Mouse (Mus musculus) heart, postnatal 0 days (tissue): ENCODE measurements at regions not wholly inside any gene's neighbourhood (a gene's known extent, or its start where the extent isn't known, plus 50 kb on each side); places are given as distances from the start of the nearest gene placed in this dataset.

Experiments used
- CTCF ChIP-seq: IDR thresholded peaks from 2 replicates; pipeline ENCODE4 v1.5.1; 2016; ENCODE audit warnings: antibody characterized with exemption, control low read depth, low read depth
- EP300 ChIP-seq: IDR thresholded peaks from 2 replicates; pipeline ENCODE4 v1.6.1; 2016; ENCODE audit warnings: antibody characterized with exemption, low read depth

DNA sequence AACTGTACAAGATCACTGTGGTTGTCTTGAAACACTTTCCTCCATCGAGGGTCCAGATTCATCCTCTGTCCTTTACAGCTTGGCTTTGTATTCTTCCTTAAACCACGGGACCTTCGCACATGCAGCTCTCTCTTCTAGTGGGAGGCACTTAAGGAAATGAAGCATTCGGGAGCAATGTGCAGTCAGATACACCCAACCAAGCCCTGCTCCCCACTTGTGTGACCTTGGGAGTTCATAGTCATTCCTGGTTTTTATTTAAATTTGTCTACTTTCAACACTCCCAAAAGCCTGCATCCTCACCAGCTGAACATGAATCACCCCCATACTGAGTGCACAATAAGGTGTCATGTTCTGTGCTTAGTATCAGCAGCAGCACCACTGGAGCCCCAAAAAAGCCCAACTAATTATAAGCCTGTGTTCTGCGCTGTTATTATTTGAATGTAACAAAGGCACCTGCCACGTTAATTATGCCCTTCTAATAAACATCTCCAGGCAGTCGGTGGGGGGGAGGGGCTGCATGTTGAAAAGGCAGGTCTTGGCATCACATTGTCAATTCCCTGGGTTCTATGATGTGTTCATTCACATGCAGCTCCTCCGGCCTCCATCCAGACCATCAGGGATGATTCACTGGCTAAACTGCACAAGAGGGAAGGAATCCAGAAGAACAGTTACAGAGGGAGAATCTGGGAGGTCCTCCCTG, 524.6 kb downstream of the 1810013L24Rik start:
- TF ChIP-seq CTCF, result no peak
- TF ChIP-seq EP300, result no peak
